11 mouse cellular contexts compared by ENCODE assay signal in the genomic region with DNA sequence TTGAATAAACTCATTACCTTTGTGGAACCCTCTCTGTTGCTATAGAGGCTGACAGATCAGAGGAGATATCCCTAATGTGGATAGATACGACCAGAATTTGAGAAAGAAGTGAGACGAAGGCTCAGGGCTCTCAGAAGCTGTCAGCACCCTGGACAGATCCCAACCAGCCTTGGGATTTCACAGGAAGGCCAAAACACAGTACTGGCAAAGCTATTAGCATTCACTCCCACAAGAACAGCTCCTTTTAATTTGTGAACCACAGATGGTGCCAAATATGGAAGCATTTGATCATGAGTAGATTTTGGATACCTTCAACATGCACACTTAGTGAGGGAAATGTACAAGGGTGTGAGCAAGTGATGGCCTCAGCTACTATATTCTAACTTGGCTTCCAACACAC.
DNase-seq lines count a peak whose midpoint lies in the region; ATAC-seq and TF ChIP-seq lines count a peak whose summit lies in the region.
"Had no signal": no experiment of that assay in that cellular context is flagged by ENCODE, and none has a peak within 500 bp of the region (broad histone marks: within the 10 kb centered on the region; RNA-seq: fewer than 3 reads in every experiment).

No protein-coding gene starts in this region.

- H3K9ac ChIP-seq in hindbrain, postnatal 0 days (replicated peaks; ENCODE audit: low read length), result no peak overlapping the region
- no peak overlapping the region for H3K9ac ChIP-seq in hindbrain, embryonic 14.5 days
- H3K9ac ChIP-seq in embryonic facial prominence, embryonic 11.5 days (replicated peaks; ENCODE audit: low read length), result no peak overlapping the region
- H3K9ac ChIP-seq: embryonic facial prominence, embryonic 15.5 days; limb, embryonic 13.5 days had no signal

- no peaks in the 10 kb centered on the region for H3K36me3 ChIP-seq in hindbrain, postnatal 0 days (ENCODE audit: insufficient read depth, low read length)
- H3K36me3 ChIP-seq in hindbrain, embryonic 14.5 days (replicated peaks; ENCODE audit: control insufficient read depth, insufficient read depth), result no peaks in the 10 kb centered on the region
- H3K36me3 ChIP-seq in embryonic facial prominence, embryonic 11.5 days (replicated peaks; ENCODE audit: control insufficient read depth, insufficient read depth, low read depth, low read length), result no peaks in the 10 kb centered on the region
- H3K36me3 ChIP-seq: embryonic facial prominence, embryonic 15.5 days; limb, embryonic 13.5 days had no signal

- TF ChIP-seq CTCF in hindbrain, postnatal 0 days (IDR thresholded peaks at IDR 0.05; ENCODE audit: low read depth), result no peak
- TF ChIP-seq CTCF in gastrocnemius, adult 2 months (IDR thresholded peaks at IDR 0.05), result no peak

- peak; percentile 34 for DNase-seq in hindbrain, postnatal 0 days (ENCODE audit: low spot score)
- no peak for DNase-seq in hindbrain, embryonic 14.5 days (ENCODE audit: low spot score)
- DNase-seq in urinary bladder, postnatal 25 days (ENCODE audit: low spot score), result peak; percentile 17
- DNase-seq in urinary bladder, postnatal 36 days (ENCODE audit: low spot score in 2 of 2), result no peak
- peak; percentile 78 for DNase-seq in embryonic facial prominence, embryonic 11.5 days (ENCODE audit: low spot score)
- no peak for DNase-seq in spleen, adult 18-20 months
- no peak for DNase-seq in gastrocnemius, adult 2 months

- H3K9me3 ChIP-seq in hindbrain, postnatal 0 days (ENCODE audit: low read length), result no peaks in the 10 kb centered on the region
- H3K9me3 ChIP-seq in hindbrain, embryonic 14.5 days (ENCODE audit: control insufficient read depth, low read length), result no peaks in the 10 kb centered on the region
- H3K9me3 ChIP-seq in embryonic facial prominence, embryonic 11.5 days (replicated peaks; ENCODE audit: control insufficient read depth, low read length), result no peaks in the 10 kb centered on the region
- H3K9me3 ChIP-seq: embryonic facial prominence, embryonic 15.5 days; limb, embryonic 13.5 days had no signal

- H3K4me2 ChIP-seq in hindbrain, postnatal 0 days (ENCODE audit: low read depth, low read length), result no peak overlapping the region
- H3K4me2 ChIP-seq in hindbrain, embryonic 14.5 days (replicated peaks), result no peak overlapping the region
- no peak overlapping the region for H3K4me2 ChIP-seq in embryonic facial prominence, embryonic 11.5 days (ENCODE audit: low read depth, low read length)
- H3K4me2 ChIP-seq: embryonic facial prominence, embryonic 15.5 days; limb, embryonic 13.5 days; midbrain, embryonic 11.5 days had no signal

- H3K27ac ChIP-seq in hindbrain, postnatal 0 days, result no peak overlapping the region
- H3K27ac ChIP-seq in hindbrain, embryonic 14.5 days, result no peak overlapping the region
- no peak overlapping the region for H3K27ac ChIP-seq in embryonic facial prominence, embryonic 11.5 days (replicated peaks; ENCODE audit: low read depth, low read length)
- no peak overlapping the region for H3K27ac ChIP-seq in gastrocnemius, adult 2 months
- H3K27ac ChIP-seq: embryonic facial prominence, embryonic 15.5 days; limb, embryonic 13.5 days had no signal

- H3K27me3 ChIP-seq in hindbrain, postnatal 0 days (ENCODE audit: insufficient read depth, low read length), result no peaks in the 10 kb centered on the region
- H3K27me3 ChIP-seq in hindbrain, embryonic 14.5 days (ENCODE audit: control insufficient read depth, insufficient read depth, low read length), result no peaks in the 10 kb centered on the region
- no peaks in the 10 kb centered on the region for H3K27me3 ChIP-seq in embryonic facial prominence, embryonic 11.5 days (ENCODE audit: control insufficient read depth, insufficient read depth, low read length)
- H3K27me3 ChIP-seq: embryonic facial prominence, embryonic 15.5 days; limb, embryonic 13.5 days had no signal

- no peak for ATAC-seq in hindbrain, postnatal 0 days
- ATAC-seq in hindbrain, embryonic 14.5 days (ENCODE audit: low FRiP score), result no peak
- no peak for ATAC-seq in embryonic facial prominence, embryonic 11.5 days (replicated peaks; ENCODE audit: insufficient number of reproducible peaks, low FRiP score, low TSS enrichment, low read depth)
- no peak for ATAC-seq in erythroid progenitor cell, adult 5-6 weeks (replicated peaks; ENCODE audit: low FRiP score, poor library complexity, severe bottlenecking)

- no peak overlapping the region for H3K4me3 ChIP-seq in hindbrain, postnatal 0 days (ENCODE audit: low read length)
- no peak overlapping the region for H3K4me3 ChIP-seq in hindbrain, embryonic 14.5 days (replicated peaks; ENCODE audit: low read length)
- H3K4me3 ChIP-seq in embryonic facial prominence, embryonic 11.5 days (ENCODE audit: low read depth, low read length), result no peak overlapping the region
- no peak overlapping the region for H3K4me3 ChIP-seq in gastrocnemius, adult 2 months
- H3K4me3 ChIP-seq: embryonic facial prominence, embryonic 15.5 days; limb, embryonic 13.5 days had no signal

- WGBS in hindbrain, postnatal 0 days, result 26% methylated on average over 2 of the region's 2 CpGs
- 27% methylated on average over 2 of the region's 2 CpGs for WGBS in hindbrain, embryonic 14.5 days
- WGBS in embryonic facial prominence, embryonic 11.5 days, result 34% methylated on average over 2 of the region's 2 CpGs

- no peaks in the 10 kb centered on the region for H3K4me1 ChIP-seq in hindbrain, postnatal 0 days (ENCODE audit: insufficient read depth, low read length)
- H3K4me1 ChIP-seq in hindbrain, embryonic 14.5 days (replicated peaks; ENCODE audit: control insufficient read depth, insufficient read depth, low read length), result no peaks in the 10 kb centered on the region
- H3K4me1 ChIP-seq in embryonic facial prominence, embryonic 11.5 days (ENCODE audit: control insufficient read depth, insufficient read depth, low read length), result no peaks in the 10 kb centered on the region
- H3K4me1 ChIP-seq: embryonic facial prominence, embryonic 15.5 days; limb, embryonic 13.5 days had no signal

- intact Hi-C loops in gastrocnemius, adult 2 months (cut with DNase I), result no loop called here

Comparison
In these comparisons a context has a peak if more than half of its experiments do, and no peak if none do; other contexts are left out.
1. DNase-seq: peak in hindbrain, postnatal 0 days (single experiment), urinary bladder, postnatal 25 days (single experiment) and embryonic facial prominence, embryonic 11.5 days (single experiment); none in hindbrain, embryonic 14.5 days (single experiment), urinary bladder, postnatal 36 days (0 of 2), spleen, adult 18-20 months (0 of 2) and gastrocnemius, adult 2 months (single experiment).